Mouse (Mus musculus) intestine, embryonic 16.5 days (tissue): ENCODE measurements around the gene Gm7168. TPM values are rescaled to one million over a fixed set of nuclear protein-coding genes. Genes with fewer than 3 reads are reported as not detected.
A peak's percentile ranks its signal among the peaks of the same experiment; 100 is the strongest.
"Not testable (repeated sequence)": the region's sequence is repeated elsewhere in the genome, so short reads cannot be mapped to it uniquely, and the experiment has no call there.

Source experiments
- ATAC-seq: fragments of 200-750 bp; cut with Nextera tagmentation; 2 replicates; pipeline ENCODE4 v1.8.0; 2017; ENCODE audit warnings: moderate TSS enrichment, moderate library complexity
- H3K27ac ChIP-seq: fragments of 300-500 bp; sonication (generic); 2 replicates; pipeline ENCODE4 v1.5.1; 2014; ENCODE audit warnings: mild to moderate bottlenecking, low read length
- H3K27me3 ChIP-seq: fragments of 300-500 bp; sonication (generic); replicated peaks from 2 replicates; pipeline ENCODE4 v1.6.1; 2014; ENCODE audit warnings: low read length, control low read depth, mixed read lengths; ENCODE audit not compliant: control insufficient read depth, insufficient read depth
- H3K36me3 ChIP-seq: fragments of 300-500 bp; sonication (generic); 2 replicates; pipeline ENCODE4 v1.6.1; 2014; ENCODE audit warnings: low read length, control low read depth; ENCODE audit not compliant: control insufficient read depth, insufficient read depth
- H3K4me1 ChIP-seq: fragments of 300-500 bp; sonication (generic); 2 replicates; pipeline ENCODE4 v1.6.1; 2014; ENCODE audit warnings: low read length, control low read depth, mixed read lengths; ENCODE audit not compliant: control insufficient read depth, insufficient read depth
- H3K4me2 ChIP-seq: fragments of 300-500 bp; sonication (generic); 2 replicates; pipeline ENCODE4 v1.6.1; 2014; ENCODE audit warnings: low read depth, low read length, control low read depth
- H3K4me3 ChIP-seq: fragments of 300-500 bp; sonication (generic); 2 replicates; pipeline ENCODE4 v1.5.1; 2014; ENCODE audit warnings: mild to moderate bottlenecking, low read length
- H3K9ac ChIP-seq: fragments of 300-500 bp; sonication (generic); 2 replicates; pipeline ENCODE4 v1.6.1; 2014; ENCODE audit warnings: low read depth, low read length
- H3K9me3 ChIP-seq: fragments of 300-500 bp; sonication (generic); 2 replicates; pipeline ENCODE4 v1.6.1; 2016; ENCODE audit warnings: low read length, control low read depth; ENCODE audit not compliant: control insufficient read depth
- WGBS: fragments of 180-500 bp; shearing (Covaris S2); extraction: QIAGEN DNeasy Blood & Tissue Kit; methylation state at CpG from one replicate; pipeline ENCODE4 v1.1.7; 2014; 5-methylcytosine and 5-hydroxymethylcytosine counted together
- polyA plus RNA-seq: library from polyadenylated mRNA; unstranded; fragments of >200 nt; fragmentation: Nextera tagmentation; extraction: Ambion mirVana; gene quantifications from 2 replicates; pipeline ENCODE4 v1.2.1, GENCODE M21; 2015

Gene Gm7168
- not detected in 2 replicates for polyA plus RNA-seq

DNA sequence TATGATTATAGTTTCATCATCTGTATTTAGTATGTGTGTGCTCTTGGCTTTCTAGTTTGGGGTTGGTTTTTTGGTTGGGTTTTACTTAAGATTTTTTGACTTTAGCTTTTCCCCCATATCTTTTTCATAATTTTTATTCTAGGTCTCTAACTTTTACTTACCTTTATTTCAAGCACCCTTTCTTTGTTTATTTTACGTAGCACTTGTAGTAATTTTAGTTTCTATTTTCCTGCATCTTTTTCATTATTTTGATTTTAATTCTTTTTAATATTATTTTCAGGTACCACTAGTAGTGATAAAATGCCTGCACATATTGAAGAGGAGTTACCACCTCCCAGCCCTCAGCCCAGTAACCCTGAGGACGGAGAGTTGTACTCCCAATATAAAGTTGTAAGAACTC is at the start of gene Gm7168:
Gm7168 (plus strand) TSS at position 301 of the 400 bp plus-strand sequence.
- not testable (repeated sequence) for ATAC-seq, H3K27me3 ChIP-seq, H3K9me3 ChIP-seq, H3K36me3 ChIP-seq, H3K4me2 ChIP-seq, H3K9ac ChIP-seq, H3K4me3 ChIP-seq, H3K4me1 ChIP-seq, H3K27ac ChIP-seq
- 91% methylated on average over 1 of the region's 2 CpGs for WGBS

DNA sequence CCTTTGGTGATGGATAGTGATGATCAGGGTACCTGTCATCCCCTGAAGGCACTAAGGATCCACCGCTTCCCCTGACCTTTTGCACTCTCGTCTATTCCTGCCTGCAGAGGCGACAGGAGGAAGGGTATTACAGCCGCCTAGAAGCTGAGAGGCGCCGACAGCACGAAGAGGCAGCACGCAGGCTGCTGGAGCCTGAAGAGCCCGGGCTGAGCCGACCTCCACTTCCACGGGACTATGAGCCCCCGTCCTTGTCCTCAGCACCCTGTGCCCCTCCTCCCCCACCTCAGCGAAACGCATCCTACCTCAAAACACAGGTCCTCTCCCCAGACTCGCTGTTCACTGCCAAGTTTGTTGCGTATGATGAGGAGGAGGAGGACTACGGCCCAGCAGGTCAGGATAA is 49.3 kb upstream of the Gm7168 start:
- Histone ChIP-seq H3K9ac (no peak overlapping the region), H3K27me3 (no peaks in the 10 kb centered on the region), H3K4me2 (no peak overlapping the region), H3K4me3 (no peak overlapping the region), H3K4me1 (no peaks in the 10 kb centered on the region), H3K9me3 (no peaks in the 10 kb centered on the region), H3K27ac (no peak overlapping the region), H3K36me3 (peaks cover 8% of the 10 kb centered on the region)
- WGBS = 85% methylated on average over 17 of the region's 17 CpGs
- ATAC-seq = no peak

DNA sequence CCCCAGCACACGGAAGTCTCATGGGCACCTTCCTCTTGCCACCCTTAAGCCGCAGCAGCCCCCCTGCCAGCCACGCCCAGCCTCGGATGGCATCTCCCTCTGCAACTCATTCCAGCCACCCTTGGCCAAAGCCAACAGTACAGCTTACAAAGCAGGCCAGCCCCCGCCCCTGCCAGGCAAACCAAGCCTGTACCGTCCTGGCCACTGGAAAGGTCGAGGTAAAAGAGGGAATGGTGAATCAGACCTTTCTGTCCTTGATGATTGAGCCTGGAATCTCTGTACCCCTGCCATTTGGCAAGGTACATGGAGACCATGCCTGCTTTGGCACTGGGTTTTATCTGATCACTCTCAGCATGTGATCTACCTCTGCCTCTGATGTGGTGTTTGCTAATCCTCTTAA is 48.9 kb upstream of the Gm7168 start:
- no peak overlapping the region for H3K4me2 ChIP-seq
- H3K9ac ChIP-seq = no peak overlapping the region
- WGBS = 88% methylated on average over 7 of the region's 7 CpGs
- ATAC-seq = no peak
- H3K27me3 ChIP-seq = no peaks in the 10 kb centered on the region
- H3K4me1 ChIP-seq = no peaks in the 10 kb centered on the region
- H3K9me3 ChIP-seq = no peaks in the 10 kb centered on the region
- H3K36me3 ChIP-seq = peaks cover 8% of the 10 kb centered on the region
- H3K4me3 ChIP-seq = no peak overlapping the region
- no peak overlapping the region for H3K27ac ChIP-seq

DNA sequence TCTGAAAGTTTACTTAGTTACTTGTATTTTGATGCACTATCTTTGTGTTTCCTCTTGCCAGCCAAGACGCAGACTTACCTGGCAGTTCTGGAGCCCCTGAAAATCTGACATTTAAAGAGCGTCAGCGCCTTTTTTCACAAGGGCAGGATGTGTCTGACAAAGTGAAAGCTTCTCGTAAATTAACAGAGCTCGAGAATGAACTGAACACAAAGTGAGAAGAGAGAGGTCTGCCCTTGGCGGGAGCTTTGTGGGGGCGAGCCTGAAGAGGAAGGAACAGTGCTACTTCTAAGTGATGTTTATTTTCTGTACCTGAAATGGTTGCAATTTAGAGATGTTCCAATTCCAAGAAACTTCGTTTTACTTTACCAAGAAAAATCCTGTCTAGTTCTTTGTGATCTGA is 44.4 kb upstream of the Gm7168 start:
- Histone ChIP-seq H3K27me3 (no peaks in the 10 kb centered on the region), H3K4me1 (no peaks in the 10 kb centered on the region), H3K4me2 (no peak overlapping the region), H3K9ac (no peak overlapping the region), H3K4me3 (no peak overlapping the region), H3K27ac (no peak overlapping the region), H3K36me3 (peaks cover 9% of the 10 kb centered on the region), H3K9me3 (no peaks in the 10 kb centered on the region)
- ATAC-seq = no peak
- 85% methylated on average over 8 of the region's 8 CpGs for WGBS

DNA sequence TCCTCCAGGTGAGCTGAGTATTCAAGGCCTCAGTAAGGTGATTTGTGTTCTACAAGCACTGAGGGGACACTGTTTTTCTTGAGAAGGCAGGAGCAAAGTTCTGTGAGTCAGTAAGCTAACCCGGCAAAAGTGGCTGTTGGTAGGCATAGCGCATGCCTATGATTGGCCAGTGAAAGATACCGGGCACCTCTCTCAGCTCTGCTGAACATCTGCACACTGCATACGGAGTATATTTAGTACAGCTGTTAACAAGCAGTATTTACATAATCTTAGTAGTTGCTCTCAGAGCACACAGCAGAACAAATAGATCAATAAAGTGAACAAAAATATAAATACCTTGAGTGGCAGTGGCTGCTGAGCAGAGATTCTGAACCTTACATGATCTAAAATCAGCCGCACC is 41.1 kb upstream of the Gm7168 start:
- 79% methylated on average over 5 of the region's 5 CpGs for WGBS
- H3K36me3 ChIP-seq = peaks cover 4% of the 10 kb centered on the region; the same call in 1 of the 2 replicates
- H3K27ac ChIP-seq = no peak overlapping the region
- H3K4me1 ChIP-seq = no peaks in the 10 kb centered on the region
- ATAC-seq = no peak
- no peak overlapping the region for H3K9ac ChIP-seq
- no peaks in the 10 kb centered on the region for H3K27me3 ChIP-seq
- H3K9me3 ChIP-seq = no peaks in the 10 kb centered on the region
- H3K4me3 ChIP-seq = no peak overlapping the region
- H3K4me2 ChIP-seq = no peak overlapping the region

DNA sequence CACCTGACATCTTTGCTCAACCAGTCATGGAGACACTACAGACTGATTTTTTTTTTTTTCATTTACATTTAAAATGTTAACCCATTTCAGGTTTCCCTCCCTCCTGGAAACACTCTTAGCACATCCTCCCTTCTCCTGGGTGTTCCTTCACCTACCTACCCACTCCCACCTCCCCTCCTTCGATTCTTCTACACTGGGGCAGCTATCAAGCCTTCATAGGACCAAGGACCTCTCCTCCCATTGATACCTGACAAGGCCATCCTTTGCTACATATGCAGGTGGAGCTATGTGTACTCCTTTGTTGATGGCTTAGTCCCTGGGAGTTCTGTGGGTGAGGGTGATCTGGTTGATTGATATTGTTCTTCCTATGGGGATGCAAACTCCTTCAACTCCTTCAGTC is 40.5 kb upstream of the Gm7168 start:
- H3K27ac ChIP-seq = no peak overlapping the region
- 100% methylated on average over 1 of the region's 1 CpGs for WGBS

DNA sequence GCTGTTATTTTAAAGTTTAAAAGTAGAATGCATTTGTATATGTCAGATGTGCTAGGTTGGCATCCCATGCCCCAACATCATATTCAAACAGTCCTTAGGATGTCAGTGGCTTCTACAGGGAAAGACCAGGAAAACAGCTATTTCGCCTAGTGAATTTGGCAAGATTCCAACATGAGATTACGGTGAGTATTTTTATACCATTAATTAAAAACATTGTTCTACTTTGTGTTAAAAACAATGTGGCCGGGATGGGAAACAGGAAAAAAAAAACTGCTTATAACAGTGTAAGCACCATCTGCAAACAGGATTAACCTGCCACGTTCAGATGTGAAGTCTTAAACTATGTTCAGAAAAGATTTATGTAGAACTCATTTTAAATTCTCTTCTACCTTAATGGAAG is 34.2 kb upstream of the Gm7168 start:
- H3K4me1 ChIP-seq = no peaks in the 10 kb centered on the region
- H3K27ac ChIP-seq = 0 out of 2 replicates have a peak overlapping the region, but pooled peaks have one; percentile 0
- H3K9ac ChIP-seq = no peak overlapping the region
- H3K36me3 ChIP-seq = no peaks in the 10 kb centered on the region
- no peaks in the 10 kb centered on the region for H3K27me3 ChIP-seq
- no peak for ATAC-seq
- WGBS = 56% methylated on average over 4 of the region's 4 CpGs
- H3K4me3 ChIP-seq = no peak overlapping the region
- H3K9me3 ChIP-seq = no peaks in the 10 kb centered on the region
- H3K4me2 ChIP-seq = no peak overlapping the region

More for the DNA sequence above, 40.5 kb upstream of the Gm7168 start:
- Histone ChIP-seq H3K27me3 (no peaks in the 10 kb centered on the region), H3K4me2 (no peak overlapping the region), H3K9ac (no peak overlapping the region), H3K36me3 (peaks cover 4% of the 10 kb centered on the region; the same call in 1 of the 2 replicates), H3K4me1 (no peaks in the 10 kb centered on the region), H3K9me3 (no peaks in the 10 kb centered on the region), H3K4me3 (no peak overlapping the region)
- ATAC-seq = no peak

DNA sequence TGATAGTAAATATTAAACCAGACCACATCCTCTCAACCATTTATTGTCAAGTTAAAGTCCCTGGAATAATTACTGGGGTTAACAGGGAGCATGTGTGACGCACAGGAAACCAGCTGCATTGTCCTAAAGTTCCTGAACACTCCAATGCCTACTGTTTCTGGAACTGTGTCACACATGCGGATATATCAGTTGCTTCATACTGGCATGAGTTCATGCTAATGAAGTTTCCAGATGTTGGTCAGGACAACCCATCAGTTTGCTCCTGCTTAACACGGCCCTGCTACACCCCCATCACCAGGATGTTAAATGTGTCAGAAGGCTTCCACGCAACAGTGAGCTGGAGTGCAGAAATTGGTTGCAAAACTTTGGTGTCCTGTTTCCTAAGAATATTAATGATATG is 33.6 kb upstream of the Gm7168 start:
- Histone ChIP-seq H3K9ac (no peak overlapping the region), H3K9me3 (no peaks in the 10 kb centered on the region), H3K4me1 (no peaks in the 10 kb centered on the region), H3K4me3 (no peak overlapping the region), H3K36me3 (no peaks in the 10 kb centered on the region), H3K4me2 (no peak overlapping the region), H3K27me3 (no peaks in the 10 kb centered on the region), H3K27ac (no peak overlapping the region)
- 58% methylated on average over 4 of the region's 4 CpGs for whole genome bisulfite sequencing
- ATAC-seq = peak; percentile 59; the same call in 1 of the 2 replicates

DNA sequence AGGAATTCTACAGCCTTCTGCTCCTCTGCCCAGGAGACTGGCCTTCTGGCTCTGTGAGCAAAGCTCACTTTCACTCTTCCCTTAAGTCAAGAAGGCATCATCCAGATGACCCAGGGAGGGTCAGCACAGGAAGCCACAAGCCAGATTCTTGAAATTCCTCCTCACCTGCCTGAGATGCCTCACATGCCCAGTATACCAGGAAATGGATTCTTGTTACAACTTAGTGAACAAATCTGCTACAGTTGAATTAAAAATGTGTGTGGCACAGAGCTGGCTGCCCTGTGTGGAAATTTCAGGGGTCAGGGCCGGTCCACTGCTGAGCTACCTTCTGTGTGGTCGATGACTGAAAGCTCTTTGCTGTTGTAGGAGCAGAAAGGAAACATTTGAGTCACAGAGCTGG is 27.4 kb upstream of the Gm7168 start:
- WGBS = 61% methylated on average over 2 of the region's 2 CpGs
- H3K36me3 ChIP-seq = no peaks in the 10 kb centered on the region
- no peak overlapping the region for H3K4me2 ChIP-seq
- H3K9ac ChIP-seq = no peak overlapping the region
- H3K27ac ChIP-seq = no peak overlapping the region
- ATAC-seq = no peak; the same call in 1 of the 2 replicates
- H3K27me3 ChIP-seq = no peaks in the 10 kb centered on the region
- no peaks in the 10 kb centered on the region for H3K9me3 ChIP-seq
- no peak overlapping the region for H3K4me3 ChIP-seq
- H3K4me1 ChIP-seq = no peaks in the 10 kb centered on the region

DNA sequence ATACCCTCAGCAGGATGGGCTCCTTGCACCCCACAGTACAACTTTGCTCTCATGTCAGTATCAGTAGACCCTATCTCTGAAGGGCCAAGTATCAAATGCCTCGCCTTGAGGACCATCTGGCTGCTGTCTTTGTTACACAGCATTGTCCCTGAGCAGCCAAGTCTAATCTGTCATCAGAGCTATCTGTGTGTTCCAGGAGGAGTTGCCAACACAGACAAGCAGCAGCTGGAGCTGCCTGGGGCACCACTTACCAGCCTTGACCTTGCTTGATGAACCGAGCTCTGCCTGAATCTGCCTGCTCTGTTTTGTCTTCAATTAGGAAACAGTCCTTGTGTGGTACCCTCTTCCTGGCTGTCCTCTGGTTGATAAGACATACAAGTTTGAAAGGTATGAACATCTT is 24.8 kb upstream of the Gm7168 start:
- ATAC-seq = no peak
- Histone ChIP-seq H3K36me3 (no peaks in the 10 kb centered on the region), H3K4me3 (no peak overlapping the region), H3K9ac (no peak overlapping the region), H3K27me3 (no peaks in the 10 kb centered on the region), H3K4me1 (no peaks in the 10 kb centered on the region), H3K4me2 (no peak overlapping the region), H3K27ac (no peak overlapping the region), H3K9me3 (no peaks in the 10 kb centered on the region)
- WGBS = 57% methylated on average over 2 of the region's 2 CpGs
